Mouse (Mus musculus) heart, adult 2 months (tissue): ENCODE data around the gene Pmf1. TPM values are rescaled to one million over a fixed set of nuclear protein-coding genes. Genes with fewer than 3 reads are reported as not detected.
A peak's percentile ranks its signal among the peaks of the same experiment; 100 is the strongest.

ENCODE experiments used
- DNase-seq, 2 experiments: peaks; one replicate each; pipeline ENCODE4 v3.0.0; 2021
- H3K27ac ChIP-seq: fragments of 200-600 bp; 2 replicates; pipeline ENCODE4 v1.8.1; 2022
- H3K27me3 ChIP-seq: fragments of 200-500 bp; 2 replicates; pipeline ENCODE4 v1.6.1; 2012; ENCODE audit warnings: mild to moderate bottlenecking, low read length, inconsistent platforms, mixed read lengths; ENCODE audit not compliant: control insufficient read depth, insufficient read depth
- H3K36me3 ChIP-seq: fragments of 200-500 bp; 2 replicates; pipeline ENCODE4 v1.6.1; 2012; ENCODE audit warnings: low read length, inconsistent platforms; ENCODE audit not compliant: control insufficient read depth, insufficient read depth
- H3K4me1 ChIP-seq: fragments of 200-500 bp; 2 replicates; pipeline ENCODE4 v1.6.1; 2011; ENCODE audit warnings: low read length; ENCODE audit not compliant: control insufficient read depth, insufficient read depth
- H3K4me3 ChIP-seq: fragments of 200-600 bp; 2 replicates; pipeline ENCODE4 v1.8.1; 2022
- H3K79me2 ChIP-seq: fragments of 200-500 bp; replicated peaks from 2 replicates; pipeline ENCODE4 v1.6.1; 2012; ENCODE audit warnings: mild to moderate bottlenecking, inconsistent platforms, low read length, moderate library complexity, mixed read lengths; ENCODE audit not compliant: control insufficient read depth, insufficient read depth
- H3K9ac ChIP-seq: fragments of 200-500 bp; 2 replicates; pipeline ENCODE4 v1.6.1; 2012; ENCODE audit warnings: low read depth, mild to moderate bottlenecking, control low read depth, inconsistent platforms, low read length, mixed read lengths
- CTCF ChIP-seq: fragments of 200-600 bp; IDR thresholded peaks from 2 replicates; pipeline ENCODE4 v1.8.1; 2022; ENCODE audit warnings: antibody characterized with exemption, mild to moderate bottlenecking, moderate library complexity
- EP300 ChIP-seq: fragments of 200-500 bp; IDR thresholded peaks from 2 replicates; pipeline ENCODE4 v1.6.1; 2011; ENCODE audit warnings: low read depth, low read length, control low read depth; ENCODE audit not compliant: insufficient read depth
- POLR2A ChIP-seq: fragments of 200-500 bp; IDR thresholded peaks from 2 replicates; pipeline ENCODE4 v1.6.1; 2011; ENCODE audit warnings: mild to moderate bottlenecking, low read depth, low read length, control low read depth; ENCODE audit not compliant: insufficient read depth
- WGBS: fragments of 180-500 bp; shearing (Covaris S2); methylation state at CpG from one replicate; pipeline ENCODE4 v1.1.7; 2018; 5-methylcytosine and 5-hydroxymethylcytosine counted together
- intact Hi-C: fragments of 180-260 bp; cut with DNase I; formaldehyde crosslinking; loops from one replicate; pipeline ENCODE4 v1.15.1; 2025
- long read RNA-seq: library from polyadenylated mRNA; stranded (forward); transcript quantifications from one replicate; pipeline ENCODE4 v2.0.0, GENCODE M21; 2021
- polyA plus RNA-seq: library from polyadenylated mRNA; depleted of rRNA; stranded (reverse); fragments of >200 nt; gene quantifications from 2 replicates; pipeline ENCODE4 v1.2.3, GENCODE M21; 2012; rRNA removed
- total RNA-seq, 2 experiments: library from RNA; stranded (reverse); gene quantifications; 2 replicates each; pipeline ENCODE4 v1.2.3; 2021

Pmf1 gene
- 10 to 100 TPM; 12.4 to 15.9 TPM for total RNA-seq
- polyA plus RNA-seq: 20.8 and 22.3 TPM in 2 replicates
- long read RNA-seq, transcript Pmf1-201 (5 exons, 1,007 nt): major isoform, 9 of 9 reads
- long read RNA-seq, partial matches to known transcripts: 0 of 9 reads
- long read RNA-seq, other reads (novel, unspliced or antisense): 0 of 9 reads

DNA sequence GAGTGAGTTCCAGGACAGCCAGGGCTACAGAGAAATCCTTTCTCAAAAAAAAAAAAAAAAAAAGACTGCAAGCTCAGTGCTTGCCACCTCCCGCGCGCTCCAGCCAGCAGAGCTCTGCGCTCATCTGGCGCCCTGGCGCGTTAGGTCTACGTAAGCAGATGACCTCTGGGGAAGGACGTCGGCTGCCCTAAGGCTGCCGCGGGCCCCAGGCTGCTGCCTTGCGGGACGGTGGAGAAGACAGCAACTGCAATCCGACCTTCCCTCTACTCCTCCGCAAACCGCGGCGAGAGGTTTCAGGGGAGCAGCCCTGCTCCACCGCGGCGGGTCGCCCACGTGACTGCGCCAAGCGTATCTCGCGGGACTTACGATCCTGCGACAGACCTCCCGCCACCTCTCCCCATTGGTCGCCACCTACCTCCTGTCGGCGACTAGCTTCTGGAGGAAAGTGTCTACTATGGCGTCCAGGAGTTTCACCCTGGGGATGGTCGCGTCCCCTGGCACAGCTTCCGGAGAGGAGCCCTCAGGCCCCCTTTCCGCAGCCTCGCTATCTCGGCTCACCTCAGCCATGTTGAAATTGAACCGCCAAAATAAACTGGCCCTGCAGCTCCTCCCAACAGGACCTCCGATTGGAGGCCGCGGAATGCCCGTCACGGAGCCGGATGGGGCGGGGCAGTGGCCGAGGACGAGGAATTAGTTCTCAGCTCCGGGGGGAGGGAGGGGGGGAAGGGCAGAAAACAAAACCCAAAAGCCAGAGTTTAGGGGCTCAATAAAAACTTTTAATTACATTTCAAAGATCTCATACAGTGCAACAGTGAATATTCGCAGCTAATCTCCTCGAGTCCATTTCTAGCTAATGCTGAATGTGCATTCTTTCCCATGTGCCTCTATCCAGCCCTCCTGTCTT, at the start of gene Pmf1:
Gene Pmf1, minus strand, starts transcription at position 591 of the 904 bp plus-strand sequence.
- intact Hi-C loops: no loop called here
- peak within 1 kb of the TSS; percentile 95 for H3K27ac ChIP-seq
- peaks cover 2% of the 10 kb centered on the region; the same call in 1 of the 2 replicates for H3K4me1 ChIP-seq
- peak; percentile 95 to 97 for DNase-seq
- TF ChIP-seq CTCF (0 out of 2 replicates have a peak, but pooled peaks have one; percentile 8), POLR2A (peak; percentile 96), EP300 (0 out of 2 replicates have a peak, but pooled peaks have one; percentile 24)
- H3K27me3 ChIP-seq: no peaks in the 10 kb centered on the region
- under 1% methylated on average over 54 of the region's 54 CpGs for WGBS
- H3K4me3 ChIP-seq: peak within 1 kb of the TSS; percentile 86
- peak within 1 kb of the TSS; percentile 74 for H3K9ac ChIP-seq
- H3K36me3 ChIP-seq: no peaks in the 10 kb centered on the region
- no peaks in the 10 kb centered on the region for H3K79me2 ChIP-seq

- no peak for TF ChIP-seq CTCF
- no peak for TF ChIP-seq POLR2A
- no peak for TF ChIP-seq EP300
- Histone ChIP-seq H3K27ac (no peak overlapping the region), H3K9ac (no peak overlapping the region), H3K27me3 (no peaks in the 10 kb centered on the region), H3K79me2 (no peaks in the 10 kb centered on the region), H3K36me3 (no peaks in the 10 kb centered on the region), H3K4me1 (no peaks in the 10 kb centered on the region; the same call in 1 of the 2 replicates), H3K4me3 (no peak overlapping the region)
- intact Hi-C loops: no loop called here
- no peak for DNase-seq
- 4% methylated on average over 14 of the region's 14 CpGs for WGBS
Measured at GRCm38 (mm10) chr3:88458778-88459219, 48.7 kb upstream of the Pmf1 start.

- no peak for DNase-seq
- TF ChIP-seq CTCF (no peak), POLR2A (no peak), EP300 (no peak)
- H3K36me3 ChIP-seq: no peaks in the 10 kb centered on the region
- intact Hi-C loops: no loop called here
- no peak overlapping the region for H3K9ac ChIP-seq
- WGBS: 75% methylated on average over 7 of the region's 7 CpGs
- H3K27me3 ChIP-seq: no peaks in the 10 kb centered on the region
- H3K79me2 ChIP-seq: no peaks in the 10 kb centered on the region
- H3K4me3 ChIP-seq: no peak overlapping the region
- H3K27ac ChIP-seq: no peak overlapping the region
- no peaks in the 10 kb centered on the region; the same call in 1 of the 2 replicates for H3K4me1 ChIP-seq
Measured at GRCm38 (mm10) chr3:88456746-88457532, 46.8 kb upstream of the Pmf1 start.

DNA sequence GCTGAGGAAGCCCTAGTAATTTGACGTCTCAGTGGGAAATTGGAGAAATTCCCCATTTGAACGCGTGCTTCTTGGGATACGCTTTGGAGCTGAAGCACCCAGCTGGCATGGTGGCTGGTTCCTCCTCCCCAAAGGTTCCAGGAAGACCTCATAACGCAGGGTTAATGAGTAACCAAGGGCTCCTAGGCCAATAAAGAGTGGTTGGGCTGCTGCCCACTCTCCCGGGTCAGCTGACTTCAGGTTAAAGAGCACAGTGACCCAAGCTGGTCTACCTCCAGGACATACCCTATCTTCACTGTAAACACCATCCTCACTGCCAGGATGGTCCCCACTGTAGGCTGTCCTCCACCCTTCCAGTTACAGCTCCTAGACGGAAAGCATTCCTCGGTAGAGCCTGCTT, 46.2 kb upstream of the Pmf1 start:
- H3K27me3 ChIP-seq: no peaks in the 10 kb centered on the region
- no peaks in the 10 kb centered on the region for H3K36me3 ChIP-seq
- H3K79me2 ChIP-seq: no peaks in the 10 kb centered on the region
- intact Hi-C loops: no loop called here
- no peak overlapping the region for H3K27ac ChIP-seq
- TF ChIP-seq EP300: no peak
- TF ChIP-seq CTCF: no peak
- no peak for TF ChIP-seq POLR2A
- DNase-seq: no peak
- no peak overlapping the region for H3K4me3 ChIP-seq
- 94% methylated on average over 8 of the region's 8 CpGs for WGBS
- no peaks in the 10 kb centered on the region; the same call in 1 of the 2 replicates for H3K4me1 ChIP-seq
- H3K9ac ChIP-seq: no peak overlapping the region

DNA sequence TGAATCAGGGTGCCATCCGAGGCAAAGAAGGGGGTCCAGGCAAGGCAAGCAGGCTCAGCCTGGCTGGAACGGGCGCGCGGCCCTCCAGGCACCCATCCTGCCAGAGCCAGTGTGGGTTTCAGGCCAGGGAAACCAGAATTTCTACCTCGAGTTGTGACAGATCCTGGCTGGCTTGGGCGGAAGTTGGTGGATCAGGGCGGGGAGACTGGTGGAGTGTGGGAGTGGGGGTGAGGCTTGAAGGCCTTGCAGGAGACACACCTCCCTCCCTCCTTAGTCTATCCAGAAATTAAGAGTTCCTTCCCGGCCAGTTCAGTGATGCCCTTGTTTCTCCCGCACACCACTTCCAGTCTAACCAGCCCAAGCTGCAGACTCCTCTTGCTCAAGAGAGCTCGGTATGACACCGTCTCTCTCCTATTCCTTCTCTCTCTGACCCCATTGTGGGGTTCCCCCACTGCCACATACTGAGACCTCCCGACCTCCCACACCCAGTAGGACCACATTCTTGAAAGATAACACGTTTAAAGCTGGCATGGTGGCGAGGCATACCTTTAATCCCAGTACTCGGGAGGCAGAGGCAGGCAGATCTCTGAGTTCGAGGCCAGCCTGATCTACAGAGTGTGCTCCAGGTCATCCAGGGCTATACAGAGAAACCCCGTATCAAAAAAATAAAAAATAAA, 45.6 kb upstream of the Pmf1 start:
- Histone ChIP-seq H3K27me3 (no peaks in the 10 kb centered on the region), H3K4me1 (no peaks in the 10 kb centered on the region; the same call in 1 of the 2 replicates), H3K79me2 (no peaks in the 10 kb centered on the region), H3K36me3 (no peaks in the 10 kb centered on the region), H3K4me3 (no peak overlapping the region), H3K27ac (no peak overlapping the region), H3K9ac (no peak overlapping the region)
- DNase-seq: peak in 1 of 2 experiments; percentile 29
- WGBS: 74% methylated on average over 18 of the region's 18 CpGs
- TF ChIP-seq EP300 (no peak), POLR2A (no peak), CTCF (no peak)
- intact Hi-C loops: no loop called here
